Mouse (Mus musculus) ZHBTc4 (cell line): Measurements from ENCODE around the gene Sdhc.
"Not testable (repeated sequence)": the region's sequence is repeated elsewhere in the genome, so short reads cannot be mapped to it uniquely, and the experiment has no call there.

Experiments
- DNase-seq: peaks from one replicate; pipeline ENCODE4 v3.0.0-alpha.2; 2011; ENCODE audit warnings: low read depth, low spot score

Gene Sdhc

DNA sequence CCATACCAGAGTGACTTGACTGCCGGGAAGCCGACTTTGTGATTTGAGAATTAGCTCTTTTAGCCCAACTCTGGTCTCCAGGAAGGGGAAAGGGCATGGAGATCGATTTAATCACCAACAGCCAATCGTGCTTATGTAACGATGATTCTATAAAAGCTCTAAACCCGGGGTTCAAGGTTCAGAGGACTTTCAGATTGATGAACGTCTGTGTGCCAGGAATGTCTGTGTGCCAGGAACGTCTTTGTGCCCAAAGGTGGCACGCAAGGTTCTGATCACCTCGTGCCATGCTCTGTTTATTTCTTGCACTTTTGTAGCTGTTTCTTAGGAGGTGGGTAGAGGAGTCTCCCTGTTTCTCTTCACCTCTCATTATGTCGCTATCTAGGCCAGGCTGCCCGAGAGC lies 18.5 kb upstream of the Sdhc start:
- DNase-seq = no peak

DNA sequence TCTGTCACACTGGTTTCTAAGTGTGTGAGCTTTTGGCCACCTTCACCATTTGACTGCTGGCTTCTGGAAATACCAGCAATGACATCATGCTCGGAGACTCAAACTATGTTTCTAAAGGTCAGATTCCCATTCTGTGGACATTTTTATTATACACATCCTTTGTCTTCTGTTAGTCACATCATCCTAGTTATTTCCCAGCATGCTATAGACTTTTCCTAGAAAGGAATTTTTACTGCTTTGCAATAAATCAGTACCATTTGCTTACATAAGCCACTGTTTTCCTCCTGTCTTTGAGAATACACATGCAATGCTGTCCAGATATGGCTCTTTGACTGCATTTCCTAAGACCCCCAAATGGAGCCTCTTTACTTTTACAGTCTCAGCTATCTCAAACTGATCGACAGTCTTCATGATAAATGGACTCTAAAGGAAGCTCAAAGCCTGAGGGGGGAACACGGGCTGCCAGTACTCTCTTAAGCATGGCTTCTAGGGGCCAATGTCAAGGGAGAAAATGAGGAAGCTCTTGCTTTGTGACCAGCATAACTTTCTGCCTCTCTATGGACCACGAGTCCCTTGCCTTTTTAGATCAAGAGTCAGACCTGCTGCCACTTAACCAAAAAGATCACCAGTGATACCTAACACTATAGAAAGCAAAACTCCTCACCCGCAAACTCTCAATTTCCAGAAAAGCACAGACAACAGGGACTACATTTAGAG lies 15.4 kb upstream of the Sdhc start:
- no peak for DNase-seq

DNA sequence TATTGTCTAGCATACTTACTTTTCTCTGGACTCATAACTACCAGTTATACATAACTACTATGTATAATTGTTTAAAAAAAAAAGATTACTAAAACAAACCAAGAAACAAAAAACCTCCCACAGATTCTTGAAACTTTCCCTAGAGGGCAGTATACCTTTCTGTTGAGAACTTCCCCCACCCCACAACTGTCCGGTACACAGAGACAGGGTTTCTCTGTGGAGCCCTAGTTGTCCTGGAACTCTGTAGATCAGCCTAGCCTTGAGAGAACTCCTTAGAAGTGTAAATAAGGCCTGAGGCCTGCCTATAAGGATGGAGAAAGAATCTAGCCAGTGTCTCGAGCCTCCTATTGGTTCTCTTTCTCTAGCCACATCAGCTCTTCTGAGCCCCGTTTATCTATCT lies 13.9 kb upstream of the Sdhc start:
- peak; percentile 76 for DNase-seq

DNA sequence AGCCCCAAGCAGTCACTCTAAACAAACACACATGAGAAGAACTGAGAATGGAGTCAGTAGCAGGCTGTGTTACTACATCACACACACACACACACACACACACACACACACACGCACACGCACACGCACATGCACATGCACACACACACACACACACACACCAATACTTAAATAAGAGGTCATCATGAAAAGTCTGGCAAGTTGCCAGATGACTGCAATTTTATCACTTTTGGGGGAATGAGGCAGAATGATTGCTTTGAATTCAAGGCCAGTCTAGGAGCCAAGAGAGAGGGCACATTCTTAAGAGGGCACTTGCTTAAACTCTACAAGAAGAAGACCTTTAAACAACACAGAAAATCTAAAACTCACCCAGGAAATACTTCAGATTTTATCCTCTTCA lies 12.1 kb upstream of the Sdhc start:
- DNase-seq = no peak

DNA sequence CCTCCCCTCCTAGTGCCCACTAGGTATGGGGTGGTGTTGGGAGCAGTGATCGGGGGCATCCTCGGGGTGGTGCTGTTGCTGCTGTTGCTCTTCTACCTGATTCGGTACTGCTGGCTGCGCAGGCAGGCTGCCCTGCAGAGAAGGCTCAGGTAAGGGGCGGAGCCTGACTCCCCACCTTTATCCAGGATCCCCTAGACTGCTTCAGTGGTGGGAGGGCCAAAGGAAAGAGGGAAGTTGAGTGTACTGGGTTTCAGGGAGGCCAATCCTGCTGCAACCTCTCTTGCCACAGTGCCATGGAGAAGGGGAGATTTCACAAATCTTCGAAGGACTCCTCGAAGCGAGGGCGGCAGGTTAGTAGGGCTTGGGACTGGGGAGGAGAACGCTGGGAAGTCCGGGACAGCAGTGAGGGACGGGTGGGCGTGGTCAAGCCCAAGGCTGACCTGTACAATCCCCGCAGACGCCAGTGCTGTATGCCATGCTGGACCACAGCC lies 9.1 kb upstream of the Sdhc start:
- peak; percentile 21 for DNase-seq

DNA sequence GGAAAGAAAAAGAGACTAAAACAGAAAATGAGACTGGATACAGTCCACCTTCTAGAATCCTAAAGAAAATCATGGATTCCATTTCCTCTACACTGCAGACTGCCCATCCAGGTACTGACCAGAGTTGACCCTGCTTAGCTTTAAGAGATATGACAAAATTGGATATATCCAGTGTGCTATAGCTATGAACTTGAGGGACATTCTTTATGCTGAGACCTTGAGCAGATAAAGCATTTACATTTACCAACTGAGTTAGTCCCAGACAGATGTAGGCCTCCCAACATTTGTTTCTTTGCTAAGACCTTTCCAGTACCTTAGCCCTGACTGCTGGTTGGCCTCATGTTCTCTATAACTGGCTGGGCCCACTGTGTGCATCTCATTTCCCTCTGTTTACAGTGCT lies 7.6 kb upstream of the Sdhc start:
- DNase-seq = no peak

DNA sequence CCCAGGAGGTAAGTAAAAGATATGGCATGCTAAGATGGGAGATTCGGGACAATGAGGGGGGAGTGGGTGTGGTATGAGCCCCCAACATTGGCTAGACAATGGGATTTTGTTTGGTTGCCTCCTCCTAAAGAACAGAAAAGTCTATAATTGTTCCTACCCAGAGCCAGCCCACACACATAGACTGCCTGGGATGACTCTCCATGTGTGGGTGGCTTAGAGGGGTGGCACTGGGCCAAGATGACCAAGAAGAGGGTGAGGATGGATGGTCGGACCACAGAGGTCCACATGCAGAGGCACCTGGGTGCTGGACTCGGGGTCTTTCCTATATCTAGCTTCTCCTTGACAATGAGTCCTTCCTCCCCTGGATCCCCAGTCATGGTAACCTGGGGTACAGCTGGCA lies 6.2 kb upstream of the Sdhc start:
- no peak for DNase-seq

DNA sequence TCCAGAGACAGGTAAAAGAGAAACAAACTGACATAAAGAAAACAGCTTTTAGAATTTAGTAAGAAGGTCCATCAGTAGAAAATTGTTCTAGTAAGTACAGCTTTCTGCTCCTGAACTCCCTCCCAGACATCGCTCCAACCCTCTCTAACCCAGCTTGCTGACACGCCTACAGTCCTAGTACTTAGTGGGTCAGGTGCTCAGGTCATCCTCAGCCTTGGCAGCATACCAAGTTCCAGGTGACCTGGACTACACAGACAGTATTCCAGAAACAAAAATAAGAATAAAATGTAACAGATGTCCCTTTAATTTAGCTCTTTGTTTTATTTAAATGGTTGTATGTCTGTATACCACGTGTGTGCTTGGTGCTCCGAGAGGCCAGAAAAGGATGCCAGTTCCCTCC lies 1.6 kb upstream of the Sdhc start:
- DNase-seq = no peak

DNA sequence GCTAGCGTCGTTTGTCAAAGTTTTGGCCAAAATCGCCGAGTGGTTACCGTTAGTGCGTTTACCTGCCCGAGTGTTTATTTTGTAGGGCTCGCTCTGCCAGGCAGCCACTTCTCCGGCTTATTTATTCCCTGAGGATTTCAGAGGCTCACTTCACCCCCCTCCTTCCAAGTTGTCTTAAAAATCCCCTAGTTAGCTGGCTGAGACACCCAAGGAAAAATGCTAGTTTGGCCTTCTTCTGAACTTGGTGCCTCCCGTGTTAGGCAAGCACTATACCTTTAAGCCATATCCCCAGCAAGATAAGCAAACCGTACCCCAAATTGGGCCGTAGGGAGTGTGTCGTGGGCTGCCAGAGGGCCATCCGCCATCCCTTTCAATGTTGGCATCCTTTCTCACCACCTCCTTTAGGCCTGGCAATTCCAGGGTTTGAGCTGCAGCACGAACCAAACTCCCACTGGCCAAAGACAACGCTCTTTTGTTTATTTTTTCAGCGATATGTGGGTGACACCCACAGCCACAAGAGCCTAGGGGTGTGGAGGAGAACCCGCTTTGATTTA lies 512 bp upstream of the Sdhc start:
- DNase-seq = no peak

DNA sequence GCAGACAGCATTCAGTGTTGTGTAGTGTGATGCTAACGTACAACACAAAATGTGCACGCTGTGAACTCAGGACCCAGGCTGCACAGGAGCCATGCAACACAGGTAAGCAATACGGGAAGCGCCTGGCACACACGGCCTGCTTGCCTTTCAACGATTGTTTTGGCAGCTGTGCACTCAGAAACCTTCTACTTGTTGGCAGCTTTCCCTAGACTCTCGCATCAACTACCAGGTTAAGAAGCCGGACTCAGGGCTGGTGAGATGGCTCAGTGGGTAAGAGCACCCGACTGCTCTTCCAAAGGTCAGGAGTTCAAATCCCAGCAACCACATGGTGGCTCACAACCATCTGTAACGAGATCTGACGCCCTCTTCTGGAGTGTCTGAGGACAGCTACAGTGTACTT lies 7.4 kb downstream of the Sdhc start:
- DNase-seq = not testable (repeated sequence)

DNA sequence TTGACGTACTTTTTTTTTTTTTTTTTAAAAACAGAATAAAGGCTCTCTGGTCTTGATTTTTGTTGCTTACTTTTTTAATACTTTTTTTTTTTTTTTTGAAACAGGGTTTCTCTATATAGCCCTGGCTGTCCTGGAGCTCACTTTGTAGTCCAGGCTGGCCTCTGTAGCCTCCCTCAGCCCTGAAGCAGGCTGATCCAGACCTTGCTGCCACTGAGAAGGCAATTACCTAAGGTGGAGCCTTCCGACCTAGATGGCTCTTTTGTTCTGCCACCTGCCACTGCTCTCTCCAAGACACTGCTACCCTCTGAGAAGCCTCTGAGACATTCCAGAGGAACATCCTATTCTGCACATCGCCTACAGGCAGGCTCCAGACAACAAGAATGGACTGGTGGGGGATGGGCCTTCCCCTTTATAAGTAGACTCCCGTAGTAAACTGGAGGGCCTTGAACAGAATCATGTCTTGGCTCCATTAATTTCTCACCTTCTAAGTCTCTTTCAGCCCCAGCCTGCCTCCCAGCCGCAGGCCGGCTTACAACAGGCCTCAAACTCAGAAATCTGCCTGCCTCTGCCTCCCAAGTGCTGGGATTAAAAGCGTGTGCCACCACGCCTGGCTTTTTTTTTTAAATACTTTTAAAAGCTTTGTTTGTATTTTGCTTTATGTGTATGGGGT lies 12.8 kb downstream of the Sdhc start:
- DNase-seq = peak; percentile 67

DNA sequence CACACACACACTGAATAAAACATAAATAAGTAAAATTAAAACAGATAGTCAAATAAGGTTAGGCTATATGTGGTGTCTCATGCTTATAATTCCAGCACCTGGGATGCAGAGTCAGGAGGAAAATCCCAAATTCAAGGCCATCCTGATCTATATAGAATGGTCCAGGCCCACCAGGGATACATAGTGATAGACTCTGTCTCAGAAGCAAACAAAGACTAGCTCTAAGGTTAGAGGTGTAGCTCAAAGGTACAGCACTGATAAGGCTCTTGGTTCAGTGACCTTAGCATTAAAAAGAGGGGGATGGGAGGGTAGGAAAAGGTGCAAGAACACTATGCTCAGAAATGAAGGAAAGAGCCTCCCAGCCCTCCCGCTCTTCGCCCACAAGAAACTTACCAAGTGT lies 14.8 kb downstream of the Sdhc start:
- no peak for DNase-seq

DNA sequence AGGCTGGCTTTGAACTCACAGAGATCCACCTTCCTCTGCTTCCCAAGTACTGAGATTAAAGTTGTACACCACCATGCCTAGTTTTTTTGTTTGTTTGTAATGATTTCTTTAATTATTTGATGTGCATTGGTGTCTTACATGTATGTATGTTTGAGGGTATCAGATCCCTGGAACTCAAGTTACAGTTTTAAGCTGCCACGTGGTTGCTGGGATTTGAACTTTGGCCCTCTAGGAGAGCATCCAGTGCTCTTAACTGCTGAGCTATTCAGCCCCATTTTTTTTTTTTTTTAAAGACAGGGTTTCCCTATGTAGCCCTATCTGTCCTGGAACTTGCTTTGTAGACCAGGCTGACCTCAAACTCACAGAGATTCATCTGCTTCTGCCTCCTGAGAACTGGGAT lies 19.4 kb downstream of the Sdhc start:
- DNase-seq = no peak

DNA sequence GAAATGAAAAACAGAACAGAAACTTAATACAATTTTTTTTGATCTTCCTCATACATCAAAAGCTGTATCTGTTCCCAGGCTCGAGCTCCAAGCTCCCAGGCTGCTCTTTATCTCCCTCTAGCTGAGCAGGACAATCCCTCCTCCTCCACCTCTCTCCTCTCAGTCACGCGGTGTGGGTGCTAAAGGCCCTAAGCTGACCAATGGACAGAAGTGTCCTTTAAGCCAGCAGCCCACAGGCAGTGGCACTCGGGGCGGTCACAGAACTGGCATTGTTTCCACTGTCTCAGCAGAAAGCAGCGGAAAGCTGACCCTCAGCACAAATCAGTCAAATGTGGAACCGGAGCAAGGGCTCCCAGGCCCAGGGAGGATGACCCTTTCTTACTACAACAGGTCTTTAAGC lies 21.2 kb downstream of the Sdhc start:
- DNase-seq = no peak

DNA sequence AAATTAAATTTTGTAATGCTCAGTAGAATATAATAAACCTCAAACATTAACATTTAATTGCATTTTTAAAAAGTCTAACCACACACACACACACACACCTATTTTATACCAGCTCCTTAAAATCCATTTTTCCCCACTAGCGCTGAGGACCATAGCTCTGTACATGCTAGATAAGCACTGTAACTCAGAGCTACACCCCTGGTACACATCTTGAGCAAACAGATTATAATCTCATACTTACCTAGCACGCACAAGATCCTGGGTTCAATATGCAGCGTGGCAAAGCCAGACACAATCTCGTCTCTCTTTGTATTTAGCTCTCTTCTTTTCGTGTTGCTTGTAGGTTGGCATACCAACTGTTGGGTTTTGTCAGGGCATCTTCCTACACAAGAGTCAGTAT lies 26.0 kb downstream of the Sdhc start:
- no peak for DNase-seq

DNA sequence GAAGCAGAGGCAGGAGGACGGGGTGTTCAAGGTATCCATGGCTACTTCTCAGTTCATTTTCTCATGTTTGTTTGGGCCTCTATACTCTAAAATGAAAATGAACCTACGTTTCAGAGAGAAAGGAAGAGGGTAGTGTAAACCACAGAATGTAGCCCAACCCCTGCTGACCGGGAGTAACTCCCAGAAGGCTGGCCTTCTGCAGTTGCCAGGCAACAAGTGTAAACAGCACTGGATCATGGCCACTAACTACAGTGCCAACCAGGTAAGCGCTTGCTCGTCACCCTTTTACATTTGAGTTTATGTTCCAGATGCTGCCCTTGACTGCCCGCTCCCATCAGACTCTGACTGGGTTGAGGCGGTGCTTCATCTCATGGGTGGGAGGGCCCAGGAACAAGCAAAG lies 27.5 kb downstream of the Sdhc start:
- peak; percentile 29 for DNase-seq

DNA sequence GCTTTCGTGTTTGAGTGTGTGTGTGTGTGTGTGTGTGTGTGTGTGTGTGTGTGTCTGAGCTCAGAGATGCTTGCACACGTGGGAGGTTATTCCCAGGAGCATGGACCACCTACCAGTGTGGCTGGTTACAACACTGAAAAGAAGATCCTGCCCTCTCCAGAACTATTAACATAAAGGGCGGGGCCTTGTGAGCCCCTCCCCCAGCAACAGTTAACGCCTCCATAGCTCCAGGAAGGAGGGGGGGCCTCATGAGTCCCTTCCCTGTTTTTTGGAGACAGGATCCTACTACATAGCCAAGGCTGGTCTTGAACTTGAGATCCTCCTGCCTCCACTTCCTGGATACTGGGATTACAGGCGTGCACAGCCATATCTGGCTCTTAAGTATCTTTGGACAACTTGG lies 28.6 kb downstream of the Sdhc start:
- peak; percentile 82 for DNase-seq

DNA sequence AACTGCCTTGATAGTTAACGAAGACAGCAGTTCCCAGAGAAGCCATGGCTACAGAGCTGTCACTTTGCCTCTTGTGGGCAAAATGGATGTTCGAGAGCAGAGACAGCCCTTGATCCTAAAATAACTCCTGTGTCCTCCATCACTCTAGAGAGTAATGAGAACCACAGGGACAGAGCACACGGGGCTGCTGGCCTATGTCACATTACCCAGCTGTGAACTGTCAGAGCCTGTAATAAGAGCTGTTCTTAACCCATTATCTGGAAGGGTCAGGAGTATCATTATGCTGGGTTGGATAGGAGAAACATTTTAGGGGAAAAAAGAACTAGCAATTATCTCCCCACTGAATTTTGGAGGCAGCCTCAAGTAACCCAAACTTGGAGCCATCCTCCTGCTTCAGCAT lies 29.5 kb downstream of the Sdhc start:
- no peak for DNase-seq

DNA sequence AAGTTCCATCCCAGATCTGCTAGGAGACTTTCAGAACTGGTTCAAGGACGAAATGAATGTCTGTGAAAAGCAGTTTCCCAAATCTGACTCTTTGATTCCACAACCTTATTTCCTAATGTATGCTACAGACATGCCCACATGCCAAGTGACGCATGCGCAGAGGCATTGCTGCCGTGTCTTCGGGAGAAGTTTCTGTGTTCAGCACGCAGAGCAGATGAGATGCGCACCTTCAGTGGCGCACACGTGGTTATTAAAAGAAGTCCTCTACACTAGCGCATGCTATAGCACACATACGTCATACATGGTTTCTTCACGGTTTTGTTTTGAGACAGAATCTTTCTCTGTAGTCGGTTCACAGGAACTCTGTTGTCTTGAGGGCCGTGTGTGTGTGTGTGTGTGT lies 31.0 kb downstream of the Sdhc start:
- DNase-seq = no peak

DNA sequence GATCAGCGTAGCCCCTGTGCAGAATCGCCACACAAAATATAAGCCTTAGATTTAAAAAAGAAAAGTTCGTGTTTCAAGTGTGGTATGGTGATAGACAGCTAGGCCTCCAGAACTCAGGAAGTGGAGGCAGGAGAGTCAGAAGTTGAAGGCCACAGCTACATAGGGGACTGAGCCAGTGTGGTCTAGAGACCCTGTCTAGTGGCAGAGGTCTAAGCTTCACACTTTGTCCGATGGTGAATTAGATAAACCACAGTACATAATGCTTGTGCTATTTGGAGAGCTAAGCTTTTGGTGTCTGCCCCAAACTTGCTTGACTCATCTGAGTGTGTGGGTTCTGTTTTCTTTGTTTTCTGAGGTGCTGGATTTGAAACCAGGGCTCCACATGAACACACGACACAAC lies 31.4 kb downstream of the Sdhc start:
- no peak for DNase-seq

DNA sequence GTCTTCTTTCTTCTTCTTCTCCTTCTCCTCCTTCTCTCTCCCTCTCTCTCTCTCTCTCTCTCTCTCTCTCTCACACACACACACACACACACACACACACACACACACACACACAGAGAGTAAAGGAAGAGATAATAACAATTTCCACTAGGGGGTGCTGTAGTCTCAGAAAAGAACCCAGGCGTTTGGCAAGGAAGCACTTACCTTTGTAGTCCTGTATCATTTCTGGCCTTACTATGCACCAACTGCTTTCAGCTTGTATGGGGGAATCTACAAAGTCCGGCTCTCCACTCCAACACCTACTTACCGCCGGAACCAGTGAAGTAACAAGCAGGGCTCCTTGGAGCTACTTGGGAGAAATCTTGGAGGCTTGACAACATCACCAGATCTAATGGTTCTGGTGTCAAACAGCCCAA lies 32.1 kb downstream of the Sdhc start:
- DNase-seq = peak; percentile 89

DNA sequence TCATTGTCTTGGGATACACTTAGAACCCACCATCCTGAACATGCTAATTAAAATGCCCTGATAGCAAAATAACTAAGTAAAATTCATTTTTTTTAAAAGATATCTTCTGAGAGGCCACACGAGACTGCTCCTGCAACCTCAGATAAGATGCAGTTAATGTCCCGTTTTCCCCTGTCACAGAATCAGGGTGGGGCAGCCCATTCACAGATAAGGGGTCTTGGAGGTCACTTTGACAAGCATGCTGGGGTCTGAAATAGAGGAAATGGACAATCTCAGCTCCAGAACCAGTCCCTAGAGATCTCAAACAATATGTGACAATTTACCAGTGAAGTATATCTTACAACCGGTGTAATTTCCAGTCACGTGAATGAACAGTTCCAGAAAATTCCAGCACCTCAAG lies 34.1 kb downstream of the Sdhc start:
- no peak for DNase-seq

DNA sequence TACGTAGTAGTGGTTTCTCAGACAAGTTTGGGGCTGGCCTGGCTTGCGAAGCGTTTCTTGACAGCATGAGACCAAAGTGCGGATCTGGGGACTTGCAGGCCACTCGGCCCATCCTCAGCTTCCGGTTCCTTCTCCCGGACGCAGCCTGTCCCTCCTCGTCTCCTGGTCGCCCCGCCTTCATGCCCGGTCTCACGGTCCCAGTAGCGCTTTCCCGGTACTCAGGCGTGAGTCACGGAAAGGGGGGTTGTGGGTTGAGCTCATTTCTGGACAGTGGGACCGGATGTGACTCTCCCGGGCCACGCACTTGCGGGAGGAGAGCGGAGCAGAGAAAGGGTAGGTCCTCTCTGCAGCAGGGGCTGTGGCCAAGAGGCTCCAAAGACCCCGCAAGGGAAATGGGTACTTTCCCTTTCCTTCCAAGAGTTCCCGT lies 36.5 kb downstream of the Sdhc start, which contains the start of gene Cfap126:
Cfap126 (plus strand) TSS at position 46 of the 427 bp plus-strand sequence.
- peak; percentile 58 for DNase-seq
